Mouse (Mus musculus): ENCODE results near the gene Olfr873. TPM values are rescaled to one million over a fixed set of nuclear protein-coding genes. Genes with fewer than 3 reads are reported as not detected.
"Not testable (repeated sequence)": the region's sequence is repeated elsewhere in the genome, so short reads cannot be mapped to it uniquely, and the experiment has no call there.

Olfr873 gene
- polyA plus RNA-seq (2015; fragmentation: Nextera tagmentation; extraction: Ambion mirVana): not detected in 2 replicates

- Histone ChIP-seq H3K36me3 (ENCODE audit: control insufficient read depth, insufficient read depth, low read length) (no peaks in the 10 kb centered on the region), H3K4me2 (ENCODE audit: low read depth, low read length) (no peak within 1 kb of the TSS), H3K27me3 (ENCODE audit: control insufficient read depth, insufficient read depth, low read depth, low read length) (no peaks in the 10 kb centered on the region), H3K4me3 (ENCODE audit: low read length) (no peak within 1 kb of the TSS), H3K27ac (ENCODE audit: low read length) (no peak within 1 kb of the TSS), H3K9ac (ENCODE audit: low read length) (no peak within 1 kb of the TSS), H3K9me3 (ENCODE audit: control insufficient read depth, low read length) (no peaks in the 10 kb centered on the region), H3K4me1 (replicated peaks; ENCODE audit: control insufficient read depth, insufficient read depth, low read length) (no peaks in the 10 kb centered on the region)
- 88% methylated on average over 1 of the region's 1 CpGs for WGBS
- no peak for ATAC-seq (ENCODE audit: low read depth)
Observed at GRCm38 (mm10) chr9:20298232-20298631, at the start of gene Olfr873. Olfr873 (plus strand) TSS chr9:20298532.

- no peak for ATAC-seq (ENCODE audit: low read depth)
- 69% methylated on average over 1 of the region's 1 CpGs for WGBS
Observed at GRCm38 (mm10) chr9:20282051-20282450, 16.3 kb upstream of the Olfr873 start, which contains the start of gene Olfr39. Olfr39 (plus strand) TSS chr9:20282351.

GRCm38 (mm10) chr9:20295562-20295961 is 2.8 kb upstream of the Olfr873 start:
- WGBS: 77% methylated on average over 5 of the region's 5 CpGs
- H3K27ac ChIP-seq (ENCODE audit: low read length); H3K9ac ChIP-seq (ENCODE audit: low read length); H3K36me3 ChIP-seq (ENCODE audit: control insufficient read depth, insufficient read depth, low read length); H3K4me1 ChIP-seq (replicated peaks; ENCODE audit: control insufficient read depth, insufficient read depth, low read length); H3K4me3 ChIP-seq (ENCODE audit: low read length); H3K27me3 ChIP-seq (ENCODE audit: control insufficient read depth, insufficient read depth, low read depth, low read length); H3K9me3 ChIP-seq (ENCODE audit: control insufficient read depth, low read length); H3K4me2 ChIP-seq (ENCODE audit: low read depth, low read length); ATAC-seq (ENCODE audit: low read depth): not testable (repeated sequence)

More at GRCm38 (mm10) chr9:20282051-20282450, 16.3 kb upstream of the Olfr873 start, which contains the start of gene Olfr39:
- Histone ChIP-seq H3K9ac (ENCODE audit: low read length) (no peak within 1 kb of the TSS), H3K36me3 (ENCODE audit: control insufficient read depth, insufficient read depth, low read length) (no peaks in the 10 kb centered on the region), H3K4me1 (replicated peaks; ENCODE audit: control insufficient read depth, insufficient read depth, low read length) (no peaks in the 10 kb centered on the region), H3K27ac (ENCODE audit: low read length) (no peak within 1 kb of the TSS), H3K27me3 (ENCODE audit: control insufficient read depth, insufficient read depth, low read depth, low read length) (no peaks in the 10 kb centered on the region), H3K9me3 (ENCODE audit: control insufficient read depth, low read length) (no peaks in the 10 kb centered on the region), H3K4me3 (ENCODE audit: low read length) (no peak within 1 kb of the TSS), H3K4me2 (ENCODE audit: low read depth, low read length) (no peak within 1 kb of the TSS)

- Histone ChIP-seq H3K4me3 (ENCODE audit: low read length) (no peak within 1 kb of the TSS), H3K27me3 (ENCODE audit: control insufficient read depth, insufficient read depth, low read depth, low read length) (no peaks in the 10 kb centered on the region), H3K9ac (ENCODE audit: low read length) (no peak within 1 kb of the TSS), H3K36me3 (ENCODE audit: control insufficient read depth, insufficient read depth, low read length) (no peaks in the 10 kb centered on the region), H3K27ac (ENCODE audit: low read length) (no peak within 1 kb of the TSS), H3K9me3 (ENCODE audit: control insufficient read depth, low read length) (no peaks in the 10 kb centered on the region), H3K4me2 (ENCODE audit: low read depth, low read length) (no peak within 1 kb of the TSS), H3K4me1 (replicated peaks; ENCODE audit: control insufficient read depth, insufficient read depth, low read length) (no peaks in the 10 kb centered on the region)
- no peak for ATAC-seq (ENCODE audit: low read depth)
Observed at GRCm38 (mm10) chr9:20335994-20336393, 37.7 kb downstream of the Olfr873 start, which contains the start of gene Olfr18. Olfr18 (minus strand) TSS chr9:20336094.

GRCm38 (mm10) chr9:20348501-20348900 is 50.2 kb downstream of the Olfr873 start:
- Histone ChIP-seq H3K4me3 (ENCODE audit: low read length) (no peak overlapping the region), H3K4me1 (replicated peaks; ENCODE audit: control insufficient read depth, insufficient read depth, low read length) (no peaks in the 10 kb centered on the region), H3K27me3 (ENCODE audit: control insufficient read depth, insufficient read depth, low read depth, low read length) (no peaks in the 10 kb centered on the region), H3K4me2 (ENCODE audit: low read depth, low read length) (no peak overlapping the region), H3K9me3 (ENCODE audit: control insufficient read depth, low read length) (0 out of 2 replicates have a peak, but pooled peaks cover 4% of the 10 kb centered on the region), H3K27ac (ENCODE audit: low read length) (no peak overlapping the region), H3K9ac (ENCODE audit: low read length) (no peak overlapping the region), H3K36me3 (ENCODE audit: control insufficient read depth, insufficient read depth, low read length) (peaks cover 22% of the 10 kb centered on the region)
- 81% methylated on average over 4 of the region's 4 CpGs for WGBS
- ATAC-seq (ENCODE audit: low read depth): no peak

Other genes starting within 250 kb of the Olfr873 start
- gene Olfr867, start 241.0 kb upstream of the Olfr873 start, polyA plus RNA-seq (2015; fragmentation: Nextera tagmentation; extraction: Ambion mirVana): not detected in 2 replicates
- gene Olfr868, start 199.9 kb upstream of the Olfr873 start, polyA plus RNA-seq (2015; fragmentation: Nextera tagmentation; extraction: Ambion mirVana): not detected in 2 replicates
- gene Olfr869, start 169.5 kb upstream of the Olfr873 start, polyA plus RNA-seq (2015; fragmentation: Nextera tagmentation; extraction: Ambion mirVana): not detected in 2 replicates
- gene Olfr870, start 124.5 kb upstream of the Olfr873 start, polyA plus RNA-seq (2015; fragmentation: Nextera tagmentation; extraction: Ambion mirVana): not detected in 2 replicates
- gene Olfr871, start 86.3 kb upstream of the Olfr873 start, polyA plus RNA-seq (2015; fragmentation: Nextera tagmentation; extraction: Ambion mirVana): not detected in 2 replicates
- not detected in 2 replicates for gene Olfr872, start 61.4 kb upstream of the Olfr873 start, polyA plus RNA-seq (2015; fragmentation: Nextera tagmentation; extraction: Ambion mirVana)
- gene Olfr39, start 16.2 kb upstream of the Olfr873 start, polyA plus RNA-seq (2015; fragmentation: Nextera tagmentation; extraction: Ambion mirVana): not detected in 2 replicates
- not detected in 2 replicates for gene Olfr18, start 37.6 kb downstream of the Olfr873 start, polyA plus RNA-seq (2015; fragmentation: Nextera tagmentation; extraction: Ambion mirVana)
- gene Zfp560, start 86.6 kb downstream of the Olfr873 start, polyA plus RNA-seq (2015; fragmentation: Nextera tagmentation; extraction: Ambion mirVana): 38.5 and 40.0 TPM in 2 replicates
- gene Zfp26, start 161.6 kb downstream of the Olfr873 start, polyA plus RNA-seq (2015; fragmentation: Nextera tagmentation; extraction: Ambion mirVana): 20.5 and 21.5 TPM in 2 replicates
- 21.4 and 24.0 TPM in 2 replicates for gene Zfp426, start 194.2 kb downstream of the Olfr873 start, polyA plus RNA-seq (2015; fragmentation: Nextera tagmentation; extraction: Ambion mirVana)
- 113 and 120 TPM in 2 replicates for gene Zfp266, start 222.9 kb downstream of the Olfr873 start, polyA plus RNA-seq (2015; fragmentation: Nextera tagmentation; extraction: Ambion mirVana)

Measured in lung, embryonic 16.5 days (tissue).